Mouse (Mus musculus): Measurements from ENCODE around the gene Slc38a10. TPM values are rescaled to one million over a fixed set of nuclear protein-coding genes. Genes with fewer than 3 reads are reported as not detected.

Slc38a10 gene
- total RNA-seq, 2 experiments from 2014 or later = 104 to 116 TPM

DNA sequence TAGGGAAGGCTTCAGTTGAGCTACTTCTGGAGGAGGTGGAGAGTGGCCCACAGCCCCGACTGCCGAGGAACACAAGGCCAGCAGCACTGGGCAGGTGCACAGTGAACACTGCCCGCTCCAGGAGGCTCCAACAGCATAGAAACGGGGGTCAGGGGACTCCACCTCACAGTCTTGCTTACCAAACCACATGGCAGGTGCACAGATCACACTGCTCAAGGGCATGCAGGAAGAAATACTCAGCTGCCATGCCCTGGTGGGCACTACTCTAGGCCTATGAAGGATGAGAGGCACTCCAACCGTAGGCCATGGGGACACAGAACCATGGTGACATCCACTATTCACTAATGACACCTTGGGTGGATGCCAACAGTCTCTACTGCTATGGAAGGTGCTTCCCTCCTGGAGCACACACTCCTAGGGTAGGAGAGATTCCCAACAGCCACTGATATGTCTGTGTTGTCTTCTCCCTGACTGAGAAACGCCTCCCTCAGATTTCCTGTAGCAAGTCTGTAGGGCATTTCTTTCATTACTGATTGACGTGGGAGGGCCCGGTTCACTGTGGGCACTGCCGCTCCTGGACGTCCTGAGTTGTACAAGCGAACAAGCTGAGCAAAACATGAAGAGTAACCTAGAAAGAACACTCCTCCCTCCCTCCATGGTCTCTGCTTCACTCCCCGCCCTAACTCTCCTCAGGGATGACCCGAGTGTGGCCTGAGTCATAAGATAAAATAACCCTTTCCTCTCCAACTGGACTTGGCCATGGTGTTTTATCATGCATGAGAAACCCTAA, 7.2 kb downstream of the Slc38a10 start:
- intact Hi-C loops (cut with DNase I) = loop anchor here (2.0 kb wide), 2 partner anchors 41 to 89 kb away; partner anchors contain the start of gene Bahcc1
- DNase-seq = no peak

- DNase-seq = peak; percentile 78 to 80
- intact Hi-C loops (cut with DNase I) = loop anchor here (2.0 kb wide), 2 partner anchors 42 to 90 kb away; partner anchors contain the start of gene Bahcc1
Observed at GRCm38 (mm10) chr11:120142601-120143051, 8.5 kb downstream of the Slc38a10 start.

DNA sequence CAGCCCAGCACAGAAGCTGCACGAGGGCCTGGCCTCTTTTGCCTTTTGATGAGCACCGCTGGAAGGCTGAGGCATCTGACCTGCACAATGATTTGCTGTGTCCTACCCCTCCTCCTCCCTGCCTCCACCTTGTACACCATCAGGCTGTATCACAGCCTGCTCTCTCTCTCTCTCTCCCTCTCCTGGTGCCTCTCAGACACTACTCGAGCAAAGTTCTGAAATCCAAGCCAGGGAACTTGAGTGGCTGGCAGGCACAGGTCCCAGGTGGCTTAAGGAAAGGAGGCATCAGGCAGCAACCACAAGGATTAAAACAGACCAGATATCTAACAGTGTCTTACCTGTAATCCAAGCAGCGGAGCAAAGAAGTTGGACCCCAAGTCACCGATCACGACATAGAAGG, 10.9 kb downstream of the Slc38a10 start:
- no peak for DNase-seq
- intact Hi-C loops (cut with DNase I) = no loop called here

DNA sequence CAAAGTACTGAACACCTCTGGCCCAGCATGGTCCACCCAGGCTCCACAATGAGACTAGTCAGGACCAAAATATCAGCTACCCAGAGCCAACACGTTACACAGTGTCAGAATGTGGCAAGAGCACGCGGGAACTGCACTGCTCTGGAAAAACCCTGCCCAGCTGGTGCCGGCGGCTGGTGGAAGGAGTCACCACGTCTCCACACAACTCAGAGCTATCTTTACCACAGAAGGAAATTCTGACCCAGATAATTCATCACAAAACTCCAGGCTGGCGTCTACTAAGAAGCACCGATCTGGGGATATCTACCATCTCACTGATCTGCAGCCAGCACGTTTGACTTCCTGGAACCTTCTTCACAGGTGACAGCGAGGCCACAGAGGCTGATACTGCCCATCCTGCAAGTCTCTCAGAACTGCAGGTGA, 11.8 kb downstream of the Slc38a10 start:
- intact Hi-C loops (cut with DNase I) = no loop called here
- no peak for DNase-seq

DNA sequence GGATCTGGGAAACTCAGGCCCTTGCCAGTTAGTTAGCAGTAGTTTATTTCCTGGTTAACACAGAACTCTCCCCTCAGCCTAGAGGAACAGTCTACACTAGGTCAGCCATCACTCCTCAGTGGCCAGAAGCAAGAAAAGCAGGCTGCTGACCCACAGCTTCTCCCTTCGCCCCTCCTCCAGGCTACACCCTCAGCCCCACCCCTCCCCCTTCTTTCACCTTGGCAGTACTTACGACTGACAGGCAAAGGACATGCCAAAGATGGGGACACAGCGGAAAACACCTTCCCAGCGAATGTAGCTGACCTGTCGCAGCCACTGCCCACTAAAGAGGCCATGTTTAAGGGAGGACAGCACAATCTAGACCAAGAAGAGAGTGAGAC, 13.5 kb downstream of the Slc38a10 start:
- DNase-seq = peak; percentile 50 to 57
- intact Hi-C loops (cut with DNase I) = no loop called here

DNA sequence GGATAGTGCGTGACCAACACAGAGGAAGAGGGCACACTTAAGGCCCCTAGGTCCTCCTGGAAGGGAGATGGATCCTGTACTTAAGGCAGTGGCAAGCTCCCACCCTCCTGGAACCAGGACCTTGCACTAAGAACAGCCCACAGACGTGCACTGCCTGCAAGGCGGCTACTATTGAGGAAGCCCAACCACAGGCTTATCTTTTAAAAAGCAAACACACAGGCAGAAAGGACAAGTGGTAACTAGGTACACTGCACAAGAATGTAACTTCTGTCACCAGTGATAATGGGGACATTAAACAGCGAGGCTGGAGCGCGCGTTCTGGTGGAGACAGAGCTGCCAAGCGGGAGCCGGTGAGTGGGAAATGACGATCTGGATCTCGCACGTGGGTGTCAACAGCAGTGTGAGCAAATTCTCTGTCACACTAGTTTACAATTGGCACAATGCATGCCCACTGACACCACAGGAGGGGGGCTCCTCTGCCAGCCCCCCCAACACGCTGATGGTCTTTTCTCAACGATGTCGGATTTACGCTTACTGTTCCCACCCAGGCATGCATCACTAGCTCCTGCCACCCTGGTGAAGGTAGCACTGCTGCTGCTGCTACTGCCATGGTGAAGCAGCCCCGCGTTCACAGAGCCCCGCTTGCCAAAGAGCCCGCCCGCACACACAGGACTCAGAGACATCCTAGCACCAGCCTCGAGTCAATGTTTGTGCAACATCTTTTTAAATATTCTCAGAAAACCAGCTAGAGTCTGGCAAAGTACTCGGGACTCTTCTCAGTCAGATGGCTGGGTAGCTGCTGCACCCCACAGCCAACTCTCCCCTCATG, 14.1 kb downstream of the Slc38a10 start:
- peak; percentile 42 to 58 for DNase-seq

GRCm38 (mm10) chr11:120136195-120136594, 15.0 kb downstream of the Slc38a10 start:
- peak; percentile 40 to 41 for DNase-seq
- intact Hi-C loops (cut with DNase I) = no loop called here

More for the DNA sequence above, 14.1 kb downstream of the Slc38a10 start:
- intact Hi-C loops (cut with DNase I) = no loop called here

DNA sequence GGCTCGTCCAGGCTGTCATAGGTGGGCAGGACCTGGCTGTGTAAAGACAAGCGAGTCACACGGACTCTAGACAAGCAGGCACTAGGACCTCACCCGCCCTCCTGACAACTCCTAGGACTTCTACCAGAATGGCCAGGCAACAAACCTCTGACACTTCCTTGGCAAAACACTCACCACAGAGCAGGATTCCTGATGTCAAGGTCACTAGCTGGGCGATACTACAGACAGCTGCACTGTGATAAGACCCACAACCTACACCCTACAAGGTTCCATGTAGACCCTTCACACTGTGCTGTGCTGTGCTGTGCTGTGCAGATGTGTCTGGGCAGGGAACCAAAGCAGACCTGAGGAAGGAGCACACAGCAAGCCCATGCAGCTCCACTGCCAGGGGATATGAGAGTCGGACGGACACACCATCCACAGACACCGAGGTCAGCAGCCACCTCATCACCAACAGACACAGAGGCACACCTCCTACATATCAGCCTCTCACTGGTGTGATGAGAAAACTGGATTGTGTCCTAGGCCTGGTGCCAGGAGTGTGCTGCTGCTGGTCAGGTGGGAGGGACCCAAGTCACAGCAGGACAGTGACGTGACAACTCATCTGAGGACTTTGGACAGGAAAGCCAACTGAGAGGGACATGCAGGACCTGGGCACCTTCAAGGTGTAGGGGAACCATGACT, 16.2 kb downstream of the Slc38a10 start:
- intact Hi-C loops (cut with DNase I) = no loop called here
- peak; percentile 57 to 61 for DNase-seq

GRCm38 (mm10) chr11:120134148-120134547, 17.0 kb downstream of the Slc38a10 start:
- intact Hi-C loops (cut with DNase I) = no loop called here

DNA sequence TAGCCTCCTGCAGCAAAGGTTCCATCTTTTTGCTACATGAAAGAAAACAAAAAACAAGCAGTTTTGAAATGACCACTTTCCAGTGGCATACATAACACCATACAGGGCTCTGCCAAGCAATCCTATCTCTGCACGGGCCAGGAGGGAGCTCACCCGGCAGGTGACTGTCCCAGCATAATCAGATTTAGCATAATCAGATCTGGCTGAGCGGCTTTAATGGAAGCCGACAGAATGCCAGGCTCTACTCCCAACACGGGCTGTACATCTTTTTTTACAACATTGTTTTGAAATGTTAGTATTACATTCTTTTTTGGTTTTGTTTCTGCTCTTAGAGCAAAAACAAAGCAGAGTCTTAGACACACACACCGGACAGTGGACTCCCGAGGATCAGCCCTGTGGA, 21.9 kb downstream of the Slc38a10 start:
- intact Hi-C loops (cut with DNase I) = no loop called here
- no peak for DNase-seq

More at GRCm38 (mm10) chr11:120134148-120134547, 17.0 kb downstream of the Slc38a10 start:
- no peak for DNase-seq

GRCm38 (mm10) chr11:120126845-120127244, 24.3 kb downstream of the Slc38a10 start:
- DNase-seq = no peak
- intact Hi-C loops (cut with DNase I) = no loop called here

GRCm38 (mm10) chr11:120122126-120122525, 29.0 kb downstream of the Slc38a10 start:
- DNase-seq = no peak
- intact Hi-C loops (cut with DNase I) = no loop called here

- intact Hi-C loops (cut with DNase I) = no loop called here
- DNase-seq = peak; percentile 68 to 82
Observed at GRCm38 (mm10) chr11:120120642-120121420, 30.3 kb downstream of the Slc38a10 start.

GRCm38 (mm10) chr11:120119936-120120541, 31.1 kb downstream of the Slc38a10 start:
- DNase-seq = no peak
- intact Hi-C loops (cut with DNase I) = no loop called here

DNA sequence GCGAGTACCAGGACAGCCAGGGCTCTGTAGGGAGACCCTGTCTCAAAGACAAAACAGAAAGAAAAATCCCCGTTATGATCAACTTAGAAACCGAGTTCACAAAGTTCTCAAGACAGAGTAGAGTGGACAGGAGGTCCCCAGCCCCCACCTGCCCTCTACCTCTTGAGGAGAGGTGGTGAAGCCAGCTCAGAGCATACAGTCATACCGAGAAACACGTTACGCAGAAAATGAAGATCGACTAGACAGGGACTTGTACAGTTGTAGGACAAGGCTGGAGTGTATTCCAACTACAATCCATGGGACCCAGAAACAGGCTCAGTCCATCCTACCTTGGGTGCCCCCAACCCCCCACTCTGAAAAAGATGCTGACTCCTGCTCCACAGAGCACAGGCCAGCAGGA, 32.0 kb downstream of the Slc38a10 start:
- no peak for DNase-seq
- intact Hi-C loops (cut with DNase I) = no loop called here

GRCm38 (mm10) chr11:120117626-120118025, 33.5 kb downstream of the Slc38a10 start:
- intact Hi-C loops (cut with DNase I) = no loop called here
- DNase-seq = no peak

- intact Hi-C loops (cut with DNase I) = loop anchor here (5.0 kb wide), 2 partner anchors 53 to 148 kb away; no protein-coding TSS in a partner anchor
Observed at GRCm38 (mm10) chr11:120114488-120115215, 36.5 kb downstream of the Slc38a10 start.

DNA sequence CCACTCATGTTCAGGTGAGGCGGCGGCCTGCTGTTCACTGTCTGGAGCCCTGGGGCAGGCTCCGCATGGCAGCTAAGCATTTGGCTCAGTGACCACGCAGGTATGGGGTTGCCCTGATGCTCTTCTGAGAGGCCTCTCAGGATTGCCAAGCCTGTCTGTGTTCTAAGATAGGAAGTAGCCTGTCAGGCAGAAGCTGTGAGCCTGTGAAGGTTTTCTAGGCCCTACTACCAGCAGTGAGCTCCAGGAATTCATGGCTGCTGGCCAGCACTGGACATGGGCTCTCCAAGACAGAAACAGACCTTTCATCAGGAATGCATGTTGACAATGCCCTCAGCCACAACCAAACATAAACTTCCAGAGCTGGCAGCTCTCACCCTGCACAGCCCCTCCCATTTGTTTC, 39.0 kb downstream of the Slc38a10 start:
- DNase-seq = peak; percentile 69 to 74
- intact Hi-C loops (cut with DNase I) = loop anchor here (2.0 to 5.0 kb wide), 3 partner anchors 55 to 257 kb away; no protein-coding TSS in a partner anchor

More at GRCm38 (mm10) chr11:120114488-120115215, 36.5 kb downstream of the Slc38a10 start:
- DNase-seq = no peak

GRCm38 (mm10) chr11:120111033-120111432, 40.1 kb downstream of the Slc38a10 start:
- DNase-seq = peak; percentile 62 to 81
- intact Hi-C loops (cut with DNase I) = loop anchor here (2.0 to 5.0 kb wide), 3 partner anchors 56 to 196 kb away; no protein-coding TSS in a partner anchor
